Mouse (Mus musculus) right cerebral cortex, postnatal 36 days (tissue): ENCODE results near the gene Grap.
"Not testable (repeated sequence)": the region's sequence is repeated elsewhere in the genome, so short reads cannot be mapped to it uniquely, and the experiment has no call there.

Experiments
- DNase-seq, 2 experiments: peaks; one replicate each; pipeline ENCODE4 v3.0.0; 2022; ENCODE audit warnings: low spot score in 2 of 2, mixed read lengths in 1 of 2

Grap gene

GRCm38 (mm10) chr11:61652686-61653447 is at the start of gene Grap:
TSS of gene Grap (plus strand) at chr11:61653265.
- DNase-seq, result no peak

DNA sequence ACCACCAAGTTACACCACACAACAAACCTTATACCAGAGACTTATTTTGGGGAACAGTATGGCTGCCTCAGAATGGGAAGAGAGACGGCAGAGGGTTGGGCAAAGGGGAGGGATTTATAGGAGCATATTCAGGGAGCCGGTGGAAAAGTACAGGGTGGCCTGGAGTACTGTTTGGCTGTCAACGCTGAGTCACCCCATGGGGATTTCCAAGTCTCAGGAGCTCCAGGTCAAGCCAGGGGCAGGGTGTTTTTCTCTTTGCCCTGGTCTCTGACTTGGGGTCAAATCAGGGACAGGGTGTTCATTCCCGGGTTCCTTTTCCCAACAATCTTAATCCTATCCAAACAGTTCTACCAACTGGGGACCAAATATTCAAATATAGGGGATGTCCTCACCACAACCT is 45.0 kb upstream of the Grap start:
- DNase-seq, result no peak

- DNase-seq, result no peak
Measured at GRCm38 (mm10) chr11:61611197-61611596, 41.9 kb upstream of the Grap start.

DNA sequence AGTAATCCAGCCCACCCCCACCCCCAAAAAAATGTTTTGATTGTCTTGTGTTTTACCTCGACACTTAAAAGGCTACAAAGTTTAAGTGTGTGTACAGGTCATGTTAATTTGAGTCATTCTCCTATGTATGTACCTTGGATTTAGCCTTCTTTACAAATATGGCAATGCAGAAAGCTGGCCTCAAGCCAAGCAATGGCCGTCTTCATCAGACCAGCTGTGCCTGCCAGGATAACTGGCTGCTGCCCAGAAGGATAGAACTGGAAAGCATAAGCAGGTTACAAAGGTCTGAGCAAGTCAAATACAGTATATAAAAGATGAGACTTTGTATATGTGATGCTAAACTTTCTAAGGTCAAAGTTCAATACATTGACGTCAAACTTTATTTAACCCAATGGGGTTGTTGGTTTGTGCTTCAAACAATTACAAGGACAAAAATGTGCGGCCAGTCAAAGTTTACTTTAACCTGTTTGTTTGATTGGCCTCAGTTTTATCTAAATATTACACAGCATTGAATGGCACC is 40.9 kb upstream of the Grap start:
- DNase-seq, result no peak

- no peak for DNase-seq
Measured at GRCm38 (mm10) chr11:61614401-61614800, 38.7 kb upstream of the Grap start.

DNA sequence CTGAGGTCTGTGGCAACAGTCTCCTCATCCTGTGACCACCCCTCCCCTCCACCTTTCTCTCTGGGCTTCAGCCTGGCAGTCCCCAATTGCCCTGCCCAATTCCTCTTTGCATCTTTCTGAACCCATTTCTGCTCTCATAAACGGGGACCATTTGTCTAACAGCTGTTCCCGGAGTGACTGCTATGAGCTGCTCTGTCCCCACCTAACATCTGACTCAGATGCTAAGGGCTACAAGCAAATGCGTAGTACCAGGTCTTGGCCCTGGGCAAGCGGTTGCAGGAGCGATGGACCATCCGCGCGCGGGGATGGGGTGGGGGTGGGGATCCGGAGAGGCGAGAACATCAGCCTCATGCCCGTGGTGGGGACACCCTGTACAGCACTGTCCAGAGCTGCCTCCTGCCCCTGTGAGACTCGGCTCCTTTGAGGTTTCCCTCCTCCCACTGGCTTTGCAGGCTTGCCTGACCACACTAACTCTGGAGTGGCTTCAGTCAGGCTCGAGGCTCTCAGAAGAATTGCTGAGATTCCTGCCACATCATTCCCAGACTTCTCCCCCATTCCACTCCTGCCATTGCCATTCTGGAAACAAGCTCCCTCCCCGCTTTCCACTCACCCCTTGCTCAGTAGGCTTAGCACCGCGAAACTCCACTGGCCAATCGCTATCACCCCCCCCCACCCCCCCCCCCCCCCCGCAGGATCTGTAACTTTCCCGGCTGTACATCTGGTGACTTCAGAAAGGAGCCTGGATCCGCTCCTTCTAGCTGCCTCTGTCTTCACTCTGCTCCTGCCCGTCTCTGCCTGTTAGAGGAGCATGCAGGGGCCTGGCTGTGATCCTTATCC is 37.2 kb upstream of the Grap start:
- no peak for DNase-seq

DNA sequence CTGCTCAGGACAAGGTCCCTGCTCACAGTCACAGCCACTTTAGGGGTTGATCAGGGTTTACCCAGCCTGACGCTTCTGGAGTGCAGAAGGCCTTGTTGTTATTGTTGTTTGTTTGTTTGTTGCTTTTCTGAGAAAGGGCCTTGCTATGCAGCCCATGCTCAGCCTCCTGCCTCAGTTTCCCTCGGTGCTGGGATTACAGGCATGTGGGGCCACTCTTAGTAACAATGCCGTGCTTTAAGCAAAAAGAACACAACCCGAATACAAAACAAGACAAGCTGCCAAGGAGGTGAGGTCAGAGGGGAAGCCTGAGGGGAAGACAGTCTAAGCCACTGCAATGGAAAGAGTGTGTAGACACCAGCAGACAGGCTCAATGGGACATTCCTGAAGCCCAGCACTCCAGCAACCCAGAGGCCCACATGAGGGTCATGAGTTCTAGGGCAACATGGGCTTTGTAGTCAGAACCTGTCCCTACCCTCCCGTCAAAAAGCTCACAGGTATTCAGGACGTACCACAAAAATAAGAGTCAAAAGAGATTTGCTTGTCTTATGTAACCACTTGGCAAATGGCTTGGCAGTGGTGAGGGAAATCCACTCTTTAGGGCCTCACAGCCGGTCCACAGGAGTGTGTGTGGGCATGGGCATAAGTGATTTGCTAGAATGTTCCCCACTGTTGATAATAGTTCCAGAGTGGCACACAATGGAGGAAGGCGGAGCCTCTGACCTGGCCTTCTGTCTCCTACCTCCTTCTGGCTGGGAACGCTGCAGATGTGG is 36.4 kb upstream of the Grap start:
- no peak for DNase-seq

GRCm38 (mm10) chr11:61617293-61617975 is 35.6 kb upstream of the Grap start:
- no peak for DNase-seq

DNA sequence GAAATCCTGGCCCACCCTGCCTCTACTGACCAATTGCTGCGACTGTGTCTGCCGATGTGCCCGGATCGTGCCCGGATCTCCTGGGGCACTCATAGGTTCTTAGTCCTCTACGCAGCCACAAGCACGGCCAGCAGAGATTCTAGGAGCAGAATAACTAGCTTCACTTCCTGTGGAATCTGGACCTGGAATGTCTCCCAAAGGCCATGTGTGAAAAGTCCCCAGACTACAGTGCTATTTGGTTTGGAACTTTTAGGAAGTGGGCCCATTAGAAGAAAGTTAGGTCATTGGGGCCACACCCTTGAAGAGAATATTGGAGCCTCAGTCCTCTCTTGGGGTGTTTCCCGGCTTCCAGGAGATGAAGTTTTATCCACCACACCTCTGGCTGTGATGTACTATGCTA is 34.9 kb upstream of the Grap start:
- DNase-seq, result no peak

GRCm38 (mm10) chr11:61618571-61618970 is 34.5 kb upstream of the Grap start:
- no peak for DNase-seq

- DNase-seq, result no peak
Measured at GRCm38 (mm10) chr11:61619356-61619755, 33.7 kb upstream of the Grap start.

- DNase-seq, result peak; percentile 46 to 53
Measured at GRCm38 (mm10) chr11:61619791-61620241, 33.2 kb upstream of the Grap start.

DNA sequence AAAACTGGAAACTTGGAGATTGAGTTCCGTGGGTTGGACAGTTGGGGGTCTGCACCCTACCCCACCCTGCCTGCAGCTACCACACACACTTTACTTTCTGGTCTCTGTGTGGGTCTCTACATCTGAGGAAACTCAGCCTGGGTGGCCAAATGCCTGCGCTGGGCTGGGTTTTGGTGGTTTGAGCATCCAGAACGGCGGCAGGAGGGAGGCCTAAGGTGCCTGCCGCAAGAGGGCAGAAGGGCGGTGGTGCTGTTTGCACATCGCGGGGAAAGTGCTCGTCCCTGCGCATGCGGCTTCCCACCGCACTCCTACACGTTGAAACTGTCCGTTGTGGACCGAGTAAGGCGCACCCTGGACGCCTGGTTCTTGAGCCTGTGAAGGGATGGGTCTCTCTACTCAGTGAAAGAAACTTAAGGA is 32.8 kb upstream of the Grap start:
- DNase-seq, result peak; percentile 76 to 82

DNA sequence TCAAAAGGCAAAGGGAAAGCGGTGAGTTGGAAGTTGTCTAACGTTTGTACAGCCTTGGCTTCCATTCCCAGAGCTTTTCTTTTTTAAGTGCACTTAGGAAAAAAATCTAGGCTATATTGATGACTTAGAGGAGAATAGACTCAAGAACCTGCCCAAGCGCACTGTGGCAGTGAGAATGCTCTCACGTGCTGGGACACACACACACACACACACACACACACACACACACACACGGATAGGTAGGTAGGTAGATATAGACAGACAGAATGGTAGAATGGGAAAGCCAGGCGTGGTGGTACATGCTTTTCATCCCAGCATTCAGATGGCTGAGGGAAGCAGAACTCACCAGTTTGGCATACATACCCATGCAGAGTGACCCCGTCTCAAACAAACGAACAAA is 32.3 kb upstream of the Grap start:
- no peak for DNase-seq

DNA sequence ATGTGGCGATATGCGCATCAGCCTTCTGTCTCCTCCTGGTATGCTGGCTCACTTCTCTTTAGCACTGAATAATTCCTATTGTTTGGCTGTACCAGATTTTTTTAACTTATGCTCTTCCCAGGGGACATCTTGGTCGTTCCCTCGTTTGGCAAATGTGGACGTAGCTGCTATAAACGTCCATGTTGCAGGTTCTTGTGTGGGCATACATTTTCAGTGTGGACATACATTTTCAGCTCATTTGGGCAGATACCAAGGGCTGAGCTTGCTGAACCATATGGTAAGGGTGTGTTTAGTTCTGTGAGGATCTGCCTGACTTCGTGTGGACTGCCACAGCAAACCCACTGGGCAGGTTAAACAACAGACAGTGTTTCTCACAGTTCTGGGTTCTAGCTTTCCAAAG is 27.9 kb upstream of the Grap start:
- DNase-seq, result peak in 1 of 2 experiments; percentile 65

- DNase-seq, result no peak
Measured at GRCm38 (mm10) chr11:61626509-61626908, 26.6 kb upstream of the Grap start.

DNA sequence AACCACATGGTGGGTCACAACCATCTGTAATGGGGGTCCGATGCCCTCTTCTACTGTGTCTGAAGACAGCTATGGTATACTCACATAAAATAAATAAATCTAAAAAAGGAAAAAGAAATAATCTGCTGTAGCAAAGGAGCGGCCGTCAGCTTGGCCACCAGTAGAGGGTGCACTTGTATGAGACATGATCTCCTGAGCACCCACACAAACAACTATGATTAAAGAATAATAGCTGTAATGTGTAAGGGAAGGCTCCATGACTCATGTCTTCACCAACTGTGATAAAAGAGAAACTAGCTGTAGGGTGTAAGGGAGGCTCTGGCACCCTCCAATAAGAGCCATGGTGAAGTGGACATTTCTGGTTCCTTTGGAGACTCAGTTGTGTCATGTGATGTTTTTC is 23.4 kb upstream of the Grap start:
- DNase-seq, result no peak

DNA sequence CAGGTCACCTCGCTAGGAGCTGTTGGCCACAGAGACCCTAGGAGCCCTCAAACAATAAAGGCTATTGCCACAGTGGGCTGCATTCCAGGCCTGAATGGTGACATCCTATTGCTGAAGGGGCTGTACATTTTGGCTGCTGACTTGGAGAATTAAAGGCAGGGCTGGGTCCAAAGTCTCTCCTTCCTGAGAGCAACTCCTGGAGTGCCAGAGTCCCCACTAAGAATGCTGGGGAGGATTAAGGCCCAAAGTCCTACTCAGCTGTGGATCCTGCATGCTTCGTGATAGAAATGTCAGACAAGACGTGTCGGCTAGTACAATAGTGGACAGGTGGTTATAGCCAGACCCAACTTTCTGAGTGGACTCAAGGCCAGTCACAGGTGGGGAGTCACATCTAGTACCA is 16.8 kb upstream of the Grap start:
- not testable (repeated sequence) for DNase-seq

GRCm38 (mm10) chr11:61637413-61637812 is 15.7 kb upstream of the Grap start:
- DNase-seq, result no peak

- DNase-seq, result no peak
Measured at GRCm38 (mm10) chr11:61637856-61638255, 15.2 kb upstream of the Grap start.
